Mouse (Mus musculus): ENCODE results near the gene Ushbp1.

Ushbp1 gene

GRCm38 (mm10) chr8:71392871-71393270, 2.7 kb downstream of the Ushbp1 start:
- no peak for DNase-seq (ENCODE audit: low spot score in 2 of 2)

DNA sequence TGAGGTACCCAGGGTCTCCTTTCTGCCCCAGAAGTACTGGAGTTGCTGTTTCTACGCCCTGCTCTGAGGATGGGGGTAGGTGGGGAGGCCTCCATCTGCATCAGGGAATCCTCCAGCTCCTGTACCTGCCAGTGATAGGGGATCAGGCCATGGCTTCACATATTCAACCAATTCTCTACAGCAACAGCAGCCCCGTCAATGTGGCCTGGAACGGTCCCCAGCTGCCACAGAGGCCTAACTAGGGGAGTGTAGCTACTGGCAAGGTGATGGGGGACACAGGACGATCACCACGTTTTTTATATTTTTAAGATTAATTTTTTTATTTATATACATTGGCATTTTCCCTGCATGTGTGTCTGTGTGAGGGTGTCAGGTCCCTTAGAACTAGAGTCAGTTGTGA, 3.2 kb downstream of the Ushbp1 start:
- no peak for DNase-seq (ENCODE audit: low spot score in 2 of 2)

- DNase-seq (ENCODE audit: low spot score in 2 of 2), result no peak
Observed at GRCm38 (mm10) chr8:71391696-71392095, 3.9 kb downstream of the Ushbp1 start.

DNA sequence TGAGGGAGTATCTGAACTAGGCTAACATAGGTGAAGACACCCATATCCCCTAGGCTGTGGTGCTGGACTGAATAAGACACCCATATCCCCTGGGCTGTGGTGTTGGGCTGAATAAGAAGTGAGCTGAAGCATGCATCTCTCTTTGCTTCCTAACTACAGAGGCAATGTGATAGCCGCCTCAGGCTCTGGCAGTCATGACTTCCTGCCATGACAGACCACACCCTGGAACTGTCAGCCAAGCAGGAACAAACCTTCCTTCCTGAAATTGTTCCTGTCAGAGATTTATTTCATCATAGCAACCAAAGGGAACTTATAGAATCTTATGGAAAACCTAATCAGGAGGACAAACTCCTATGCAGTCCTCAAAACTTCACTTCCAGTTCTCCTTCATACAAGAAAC, 7.3 kb downstream of the Ushbp1 start:
- DNase-seq (ENCODE audit: low spot score in 2 of 2), result no peak

GRCm38 (mm10) chr8:71385212-71385835, 10.3 kb downstream of the Ushbp1 start:
- no peak for DNase-seq (ENCODE audit: low spot score in 2 of 2)

DNA sequence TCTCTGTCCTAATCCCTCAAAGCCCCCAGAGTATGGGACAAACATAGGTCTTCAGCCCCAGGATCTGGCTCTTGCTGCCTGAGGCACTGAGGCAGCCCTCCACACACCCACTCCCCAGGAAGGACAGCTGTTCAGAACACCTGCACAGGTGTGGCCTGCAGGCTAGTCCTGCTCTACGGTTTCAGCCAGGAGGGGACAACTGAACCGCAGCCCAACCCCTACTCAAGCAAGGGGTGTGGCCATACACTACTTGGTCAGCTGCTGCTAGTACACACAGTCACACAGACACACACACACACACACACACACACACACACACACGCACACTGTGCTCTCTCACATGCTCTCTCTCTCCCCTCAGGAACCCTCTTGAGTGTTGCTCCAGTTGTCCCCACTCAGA, 11.7 kb downstream of the Ushbp1 start:
- no peak for DNase-seq (ENCODE audit: low spot score in 2 of 2)

DNA sequence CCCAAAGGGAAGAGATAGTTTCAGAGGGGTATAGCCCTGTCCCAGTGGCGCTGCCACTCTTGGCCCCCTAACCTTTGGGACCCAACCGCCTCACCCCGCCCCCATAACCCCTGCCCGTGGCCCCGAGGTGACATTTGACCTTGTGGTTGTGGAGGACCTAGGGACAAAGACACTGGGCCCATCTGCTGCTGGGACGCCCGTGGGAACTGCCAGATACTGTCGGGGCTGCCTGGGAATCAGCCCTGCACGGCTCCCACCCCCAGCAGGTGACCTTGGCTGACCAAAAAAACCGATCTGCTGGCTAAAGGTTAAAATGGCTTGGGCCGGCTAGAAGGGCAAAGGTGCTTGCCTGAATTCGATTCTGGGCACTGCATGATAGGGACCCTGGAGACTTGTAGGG, 12.2 kb downstream of the Ushbp1 start:
- no peak for DNase-seq (ENCODE audit: low spot score in 2 of 2)

- peak in 1 of 2 experiments; percentile 71 for DNase-seq (ENCODE audit: low spot score in 2 of 2)
Observed at GRCm38 (mm10) chr8:71381971-71382961, 13.3 kb downstream of the Ushbp1 start.

GRCm38 (mm10) chr8:71381421-71381970, 14.1 kb downstream of the Ushbp1 start, which contains the start of gene Nr2f6:
Nr2f6 (minus strand) TSS chr8:71381960.
- DNase-seq (ENCODE audit: low spot score in 2 of 2), result peak in 1 of 2 experiments; percentile 52

GRCm38 (mm10) chr8:71380178-71381171, 15.1 kb downstream of the Ushbp1 start:
- DNase-seq (ENCODE audit: low spot score in 2 of 2), result no peak

DNA sequence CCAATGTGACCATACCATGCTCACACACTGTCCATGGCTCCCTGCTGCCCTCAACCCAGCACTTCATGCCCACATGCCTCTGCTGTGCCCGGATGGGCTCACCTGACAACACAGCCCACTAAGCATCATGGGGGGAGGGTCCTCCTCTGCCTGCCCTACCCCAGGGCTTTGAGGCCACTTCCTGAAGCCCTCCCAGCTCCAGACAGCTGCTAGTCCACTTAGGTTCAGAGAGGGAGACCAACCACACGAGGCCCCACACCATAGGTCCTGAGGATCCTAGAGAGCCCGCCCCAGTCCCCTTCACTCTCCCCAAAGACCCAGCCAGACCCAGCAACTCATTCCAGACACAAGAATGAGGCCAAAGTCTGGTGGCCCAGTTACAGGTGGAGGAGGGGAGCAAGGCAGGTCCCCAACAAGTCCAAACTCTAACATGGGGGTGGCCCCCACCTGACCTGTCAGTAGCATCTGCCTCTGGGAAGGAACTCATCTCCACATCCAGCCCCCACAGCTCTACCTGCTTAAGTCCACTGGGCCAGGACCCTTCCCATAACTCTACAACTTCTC, 16.0 kb downstream of the Ushbp1 start:
- no peak for DNase-seq (ENCODE audit: low spot score in 2 of 2)

GRCm38 (mm10) chr8:71379008-71379407, 16.6 kb downstream of the Ushbp1 start:
- no peak for DNase-seq (ENCODE audit: low spot score in 2 of 2)

- no peak for DNase-seq (ENCODE audit: low spot score in 2 of 2)
Observed at GRCm38 (mm10) chr8:71376423-71377030, 19.1 kb downstream of the Ushbp1 start.

GRCm38 (mm10) chr8:71375581-71376422, 19.8 kb downstream of the Ushbp1 start:
- DNase-seq (ENCODE audit: low spot score in 2 of 2), result peak; percentile 66 to 72

GRCm38 (mm10) chr8:71374616-71375206, 20.9 kb downstream of the Ushbp1 start:
- DNase-seq (ENCODE audit: low spot score in 2 of 2), result no peak

GRCm38 (mm10) chr8:71373000-71373399, 22.6 kb downstream of the Ushbp1 start:
- no peak for DNase-seq (ENCODE audit: low spot score in 2 of 2)

- no peak for DNase-seq (ENCODE audit: low spot score in 2 of 2)
Observed at GRCm38 (mm10) chr8:71372427-71372826, 23.2 kb downstream of the Ushbp1 start.

DNA sequence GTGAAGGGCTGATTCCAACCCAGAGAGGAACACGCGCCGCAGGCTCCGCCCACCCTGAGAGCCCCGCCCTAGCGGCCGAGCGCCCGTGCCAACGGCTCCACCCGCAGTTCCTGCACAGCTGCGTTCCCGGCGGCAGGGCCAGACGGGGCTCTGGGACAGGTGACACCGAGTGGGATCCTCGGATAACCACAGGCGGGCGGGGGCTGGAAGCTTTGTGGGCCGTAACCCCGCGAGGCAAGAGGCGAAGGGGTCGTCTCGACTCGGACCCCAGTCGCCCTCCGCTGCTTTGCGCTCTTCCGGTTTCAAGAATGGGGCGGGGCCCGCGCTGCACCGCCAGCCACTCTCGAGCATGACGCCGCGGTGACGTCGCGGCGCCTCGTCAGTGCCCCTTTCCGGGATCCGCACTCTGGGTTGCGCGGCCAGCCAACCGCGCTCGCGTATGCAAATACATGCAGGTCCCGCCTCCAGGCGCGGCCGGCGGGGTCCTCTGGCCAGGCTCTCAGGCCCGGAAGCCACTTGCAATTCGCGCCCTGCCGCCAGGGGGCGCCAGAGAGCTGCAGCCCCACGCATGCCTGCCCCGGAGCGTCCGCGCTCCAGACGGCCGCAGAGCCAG, 24.3 kb downstream of the Ushbp1 start, which contains the start of gene Ocel1:
TSS of gene Ocel1 (plus strand) at position 63 of the 613 bp plus-strand sequence.
- DNase-seq (ENCODE audit: low spot score in 2 of 2), result peak; percentile 96 to 98

All from right cerebral cortex, adult 2 months (tissue).